Mouse (Mus musculus): Measurements from ENCODE around the gene Fam163a.
"Not testable (repeated sequence)": the region's sequence is repeated elsewhere in the genome, so short reads cannot be mapped to it uniquely, and the experiment has no call there.

The Fam163a gene

GRCm38 (mm10) chr1:156204656-156205131 lies at the start of gene Fam163a:
Gene Fam163a (minus strand): TSS chr1:156205026.
- DNase-seq (ENCODE audit: extremely low read depth, low read depth) = no peak

DNA sequence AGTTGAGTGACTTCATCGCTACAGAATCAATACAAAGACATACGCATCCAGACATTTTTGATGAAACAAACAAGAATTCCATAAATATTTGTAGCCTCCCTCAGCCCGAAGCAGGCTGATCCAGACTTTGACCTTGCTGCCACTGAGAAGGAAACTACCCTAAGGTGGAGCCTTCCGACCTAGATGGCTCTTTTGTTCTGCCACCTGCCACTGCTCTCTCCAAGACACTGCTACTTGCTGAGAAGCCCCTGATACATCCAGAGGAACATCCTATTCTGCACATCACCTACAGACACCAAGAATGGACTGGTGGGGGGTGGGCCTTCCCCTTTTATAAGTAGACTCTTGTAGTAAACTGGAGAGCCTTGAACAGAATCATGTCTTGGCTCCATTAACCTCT lies 46.3 kb upstream of the Fam163a start:
- not testable (repeated sequence) for DNase-seq (ENCODE audit: extremely low read depth, low read depth)

DNA sequence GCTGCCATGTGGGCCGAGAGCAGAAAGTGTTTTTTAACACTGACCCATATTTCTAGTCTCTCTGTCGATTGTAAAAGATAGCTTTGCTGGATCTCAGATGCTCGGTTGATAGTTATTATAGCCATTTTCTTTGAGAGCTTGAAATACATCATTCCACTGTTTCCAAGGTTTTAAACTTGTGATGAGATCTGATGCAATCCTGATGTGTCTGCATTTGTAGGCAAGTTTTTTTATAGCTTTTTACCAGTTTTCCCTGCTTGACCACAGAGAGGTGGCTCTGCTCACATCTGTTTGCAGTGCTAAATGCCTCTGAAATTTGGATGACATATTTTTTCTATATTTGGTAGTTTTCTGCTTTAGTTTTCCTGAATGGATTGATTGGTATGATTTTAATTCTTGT lies 43.1 kb upstream of the Fam163a start:
- no peak for DNase-seq (ENCODE audit: extremely low read depth, low read depth)

DNA sequence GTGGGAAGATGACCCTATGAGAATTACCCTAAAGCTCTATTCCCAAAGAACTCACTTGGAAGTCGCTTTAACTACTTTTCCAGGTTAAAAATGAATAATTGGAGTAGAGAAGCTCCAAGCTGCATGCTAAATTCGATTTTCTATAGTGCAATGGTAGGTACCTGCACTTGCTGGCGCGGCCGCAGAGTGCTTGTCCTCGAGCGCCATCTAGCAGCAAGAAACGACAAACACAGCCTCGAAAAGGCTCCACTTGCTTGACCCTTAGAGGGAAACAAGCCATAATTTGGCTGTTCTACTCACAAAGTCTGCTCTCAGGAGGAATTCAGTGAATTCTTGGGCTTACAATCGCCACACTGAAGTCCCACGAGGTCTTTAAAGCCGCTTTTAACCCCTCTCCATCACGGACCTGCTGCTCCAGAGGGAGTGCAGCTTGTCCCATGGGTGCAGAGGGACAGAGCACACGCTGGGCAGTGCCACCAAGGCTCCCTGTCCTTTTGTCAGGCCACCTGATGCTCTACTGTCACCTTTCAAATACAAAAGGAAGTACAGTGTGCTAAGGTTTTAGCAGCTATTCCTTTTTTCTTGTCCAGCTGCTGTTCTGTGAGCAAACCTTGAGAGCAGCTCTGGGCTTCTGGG lies 37.0 kb upstream of the Fam163a start:
- DNase-seq (ENCODE audit: extremely low read depth, low read depth) = peak; percentile 46

GRCm38 (mm10) chr1:156241035-156241434 lies 36.2 kb upstream of the Fam163a start:
- DNase-seq (ENCODE audit: extremely low read depth, low read depth) = peak; percentile 75

GRCm38 (mm10) chr1:156231122-156231521 lies 26.3 kb upstream of the Fam163a start:
- DNase-seq (ENCODE audit: extremely low read depth, low read depth) = no peak

GRCm38 (mm10) chr1:156230339-156231089 lies 25.7 kb upstream of the Fam163a start:
- DNase-seq (ENCODE audit: extremely low read depth, low read depth) = no peak

GRCm38 (mm10) chr1:156229448-156229847 lies 24.6 kb upstream of the Fam163a start:
- DNase-seq (ENCODE audit: extremely low read depth, low read depth) = peak; percentile 40

GRCm38 (mm10) chr1:156228728-156229127 lies 23.9 kb upstream of the Fam163a start:
- DNase-seq (ENCODE audit: extremely low read depth, low read depth) = no peak

DNA sequence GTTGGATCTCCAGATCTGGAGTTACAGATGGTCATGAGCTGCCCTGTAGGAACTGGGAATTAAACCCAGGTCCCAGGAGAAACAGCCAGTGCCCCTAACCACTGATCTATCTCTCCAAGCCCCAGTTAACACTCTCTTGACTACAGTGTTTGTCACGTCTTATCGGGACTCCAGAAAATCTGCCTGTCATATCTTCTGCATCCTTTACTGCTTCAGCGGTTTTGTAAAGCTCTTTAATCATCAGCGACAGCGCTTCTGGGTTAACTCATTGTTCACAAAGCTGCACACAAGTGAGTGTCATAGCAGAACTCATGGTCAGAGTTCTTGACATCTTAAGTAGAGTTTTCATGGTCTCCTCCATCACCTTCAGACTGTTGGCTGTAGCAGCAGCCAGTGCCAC lies 22.1 kb upstream of the Fam163a start:
- DNase-seq (ENCODE audit: extremely low read depth, low read depth) = no peak

DNA sequence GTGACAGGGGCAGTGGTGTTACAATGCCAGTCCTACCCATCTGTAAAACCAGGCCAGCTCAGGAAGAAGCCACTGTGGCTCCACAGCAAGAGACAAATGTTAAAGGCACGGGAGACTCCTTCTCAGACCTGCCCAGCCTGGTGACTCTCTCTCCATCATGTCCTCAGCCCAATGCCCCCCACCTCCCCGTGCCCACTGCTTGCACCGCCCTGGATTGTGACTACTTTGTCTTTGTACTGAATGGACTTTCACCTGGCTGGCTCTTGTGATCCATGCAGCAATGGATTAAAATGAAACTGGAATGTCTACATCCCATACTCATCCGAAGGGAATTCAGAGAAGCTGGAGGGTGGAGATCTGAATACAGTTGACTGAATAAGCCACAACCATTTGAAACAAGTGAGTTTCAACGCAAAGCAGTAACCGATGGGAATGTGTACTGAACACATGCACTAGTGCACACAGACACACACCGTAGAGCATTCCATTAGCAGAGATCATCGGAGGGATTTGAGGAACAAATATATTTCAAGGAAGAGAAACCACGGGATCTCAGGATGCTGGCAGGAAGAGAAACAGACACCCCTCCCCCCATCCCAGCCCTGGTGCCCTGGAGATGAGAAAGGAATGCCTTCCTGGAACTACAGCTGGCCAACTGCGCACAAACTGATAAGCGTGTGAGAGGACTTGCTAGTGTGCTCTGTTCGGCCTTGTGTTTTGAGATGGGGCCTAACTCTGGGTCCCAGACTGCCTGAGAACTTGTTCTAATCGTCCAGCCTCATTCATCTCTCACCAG lies 17.6 kb upstream of the Fam163a start:
- DNase-seq (ENCODE audit: extremely low read depth, low read depth) = peak; percentile 50

DNA sequence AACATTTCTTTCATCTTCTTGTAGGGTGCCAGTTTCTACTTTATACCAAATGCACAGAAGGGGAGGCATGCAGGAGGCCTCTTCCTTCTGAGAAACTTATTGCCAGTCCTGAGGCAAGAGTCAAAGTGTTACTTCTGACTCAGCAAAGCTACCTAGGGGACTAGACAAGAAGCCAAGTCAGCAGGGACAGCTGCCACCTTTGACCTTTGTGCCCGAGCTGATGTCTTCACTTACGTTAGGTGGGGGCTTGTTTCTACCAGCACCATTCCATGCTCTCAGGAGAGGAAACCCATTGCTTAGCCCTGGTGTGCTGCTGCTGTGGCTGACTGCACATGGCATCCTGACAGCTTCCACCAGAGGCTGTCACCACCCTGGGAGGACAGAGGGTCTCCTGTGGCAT lies 16.5 kb upstream of the Fam163a start:
- DNase-seq (ENCODE audit: extremely low read depth, low read depth) = no peak

GRCm38 (mm10) chr1:156218573-156218972 lies 13.7 kb upstream of the Fam163a start:
- DNase-seq (ENCODE audit: extremely low read depth, low read depth) = no peak

- no peak for DNase-seq (ENCODE audit: extremely low read depth, low read depth)
These were observed 13.1 kb upstream of the Fam163a start for GRCm38 (mm10) chr1:156217941-156218340.

DNA sequence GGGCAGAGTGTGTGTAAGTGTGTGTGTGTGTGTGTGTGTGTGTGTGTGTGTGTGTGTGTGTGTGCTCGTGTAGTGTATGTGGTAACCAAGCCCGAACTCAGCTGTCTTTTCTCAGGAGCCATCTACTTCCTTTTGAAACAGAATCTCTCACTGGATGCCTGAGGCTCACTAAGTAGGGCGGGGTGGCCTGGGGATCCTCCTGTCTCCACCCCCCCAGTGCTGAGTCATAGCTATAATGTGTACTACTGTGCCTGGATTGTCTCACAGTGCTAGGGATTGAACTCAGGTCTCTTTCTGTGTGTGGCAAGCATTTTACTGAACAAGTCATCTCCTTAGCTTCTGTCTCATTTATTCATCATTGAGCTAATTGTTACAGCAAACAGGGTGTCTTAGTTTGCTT lies 12.6 kb upstream of the Fam163a start:
- DNase-seq (ENCODE audit: extremely low read depth, low read depth) = peak; percentile 62

DNA sequence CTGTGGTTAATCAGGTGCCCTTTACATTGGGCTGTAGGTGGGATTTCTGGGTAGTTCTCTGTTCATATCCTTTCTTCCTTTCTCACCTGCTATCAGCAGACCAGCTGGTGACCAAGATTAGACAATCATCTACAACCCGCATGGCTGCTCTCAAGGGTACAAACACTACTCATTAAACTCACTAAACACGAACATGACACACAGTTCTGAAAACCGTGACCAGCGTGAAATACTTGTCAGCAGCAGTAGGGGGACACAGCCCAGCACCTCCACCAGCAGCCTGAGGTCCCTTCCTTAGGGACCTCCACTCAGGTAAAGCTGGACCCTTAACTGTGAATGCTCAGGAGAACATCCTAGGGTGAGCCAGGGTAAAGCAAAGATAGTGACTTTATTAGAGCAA lies 11.4 kb upstream of the Fam163a start:
- no peak for DNase-seq (ENCODE audit: extremely low read depth, low read depth)

DNA sequence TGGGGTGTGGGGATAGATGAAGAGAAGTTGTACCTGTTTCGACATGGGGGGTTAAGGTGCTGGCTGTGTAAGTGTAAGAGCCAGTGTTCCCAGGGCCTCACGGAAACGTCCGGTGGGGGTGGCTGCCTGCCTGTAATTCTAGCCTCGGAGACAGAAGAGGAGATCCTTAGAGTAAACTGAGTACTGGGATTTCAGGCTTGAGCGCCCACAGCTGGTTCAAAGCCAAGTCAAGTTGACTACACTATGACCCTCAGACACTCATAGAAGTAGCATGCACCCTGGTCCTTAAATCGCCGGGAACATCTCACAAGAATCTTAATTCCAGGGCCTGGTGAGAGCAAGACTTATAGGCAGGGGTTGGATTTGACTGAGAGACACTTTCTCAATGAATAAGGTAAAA lies 9.8 kb upstream of the Fam163a start:
- no peak for DNase-seq (ENCODE audit: extremely low read depth, low read depth)

GRCm38 (mm10) chr1:156212923-156213322 lies 8.1 kb upstream of the Fam163a start:
- DNase-seq (ENCODE audit: extremely low read depth, low read depth) = no peak

GRCm38 (mm10) chr1:156211809-156212317 lies 7.0 kb upstream of the Fam163a start:
- no peak for DNase-seq (ENCODE audit: extremely low read depth, low read depth)

GRCm38 (mm10) chr1:156205164-156205563 lies 338 bp upstream of the Fam163a start:
- DNase-seq (ENCODE audit: extremely low read depth, low read depth) = no peak

DNA sequence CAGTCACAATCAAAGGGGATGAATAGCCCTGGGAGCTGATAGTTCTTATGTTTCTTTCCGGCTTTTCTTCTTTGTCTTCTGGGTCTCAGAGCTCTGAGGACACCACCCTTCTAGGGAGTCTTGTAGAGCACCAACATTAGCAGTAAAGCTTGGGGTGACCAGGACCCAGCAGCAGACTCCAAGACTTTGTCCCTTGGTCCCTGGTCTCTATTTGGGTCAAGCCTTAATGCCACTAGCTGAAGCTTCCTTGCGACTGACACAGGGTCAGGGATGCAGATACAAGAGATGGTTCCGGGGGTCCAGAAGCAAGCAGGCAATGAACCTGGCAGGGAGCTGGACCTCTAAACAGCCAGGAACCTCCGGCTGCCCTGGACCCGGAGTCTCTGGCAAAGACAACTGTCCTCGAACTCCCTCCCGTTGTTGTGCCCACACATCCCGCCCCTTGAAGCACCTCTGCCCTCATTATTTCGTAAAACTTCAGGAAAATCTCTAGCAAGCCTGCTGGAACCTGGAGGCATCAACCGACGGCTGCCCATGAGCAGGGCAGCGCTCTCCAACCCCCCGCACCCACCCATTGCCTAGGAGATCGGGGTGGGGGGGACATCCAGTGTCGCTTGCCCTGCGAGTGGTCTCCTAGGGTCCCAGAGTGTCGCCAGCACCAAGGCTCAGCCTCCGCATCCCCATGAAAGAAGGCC lies 718 bp downstream of the Fam163a start:
- DNase-seq (ENCODE audit: extremely low read depth, low read depth) = no peak
